Mouse (Mus musculus): ENCODE results near the gene Atic. TPM values are rescaled to one million over a fixed set of nuclear protein-coding genes. Genes with fewer than 3 reads are reported as not detected.

Atic gene
- 53.1 TPM for polyA plus RNA-seq (2015; fragmentation: Illumina TruSeq; extraction: RNeasy Lipid Tissue Mini Kit (QIAGEN cat#74804); ENCODE audit: insufficient read depth, low replicate concordance)

GRCm38 (mm10) chr1:71556688-71557612, at the start of gene Atic:
Gene Atic (plus strand): TSS chr1:71557150.

Other genes with a start within 250 kb of the Atic start
- not detected for gene Abca12, start 142.2 kb upstream of the Atic start, polyA plus RNA-seq (2015; fragmentation: Illumina TruSeq; extraction: RNeasy Lipid Tissue Mini Kit (QIAGEN cat#74804); ENCODE audit: insufficient read depth, low replicate concordance)
- 58.2 TPM for gene Fn1, start 96.0 kb downstream of the Atic start, polyA plus RNA-seq (2015; fragmentation: Illumina TruSeq; extraction: RNeasy Lipid Tissue Mini Kit (QIAGEN cat#74804); ENCODE audit: insufficient read depth, low replicate concordance)